Mouse (Mus musculus) CH12.LX (cell line): ENCODE data around the gene Slc22a15. TPM values are rescaled to one million over a fixed set of nuclear protein-coding genes. Genes with fewer than 3 reads are reported as not detected.
A peak's percentile ranks its signal among the peaks of the same experiment; 100 is the strongest.

Experiments
- DNase-seq: peaks from one replicate; pipeline ENCODE4 v3.0.0-alpha.2; 2013; ENCODE audit errors: extremely low read depth
- H3K27ac ChIP-seq: 2 replicates; pipeline ENCODE4 v1.5.1; 2012; ENCODE audit warnings: low read depth, mild to moderate bottlenecking, control low read depth, moderate library complexity; ENCODE audit not compliant: insufficient read depth
- H3K27me3 ChIP-seq: replicated peaks from 2 replicates; pipeline ENCODE3; 2012; ENCODE audit warnings: inconsistent platforms
- H3K36me3 ChIP-seq, 2 experiments: replicated peaks in 1 of 2; 2 replicates each; pipeline versions ENCODE3 to v1.6.1; 2012; ENCODE audit warnings: inconsistent platforms in 1 of 2, low read length in 1 of 2, mild to moderate bottlenecking in 1 of 2, mixed read lengths in 1 of 2, moderate library complexity in 1 of 2; ENCODE audit not compliant: control insufficient read depth in 1 of 2, insufficient read depth in 1 of 2
- H3K4me1 ChIP-seq, 2 experiments: 2 replicates each; pipeline ENCODE4 v1.6.1; 2012; ENCODE audit warnings: inconsistent platforms in 1 of 2, moderate library complexity in 1 of 2; ENCODE audit not compliant: insufficient read depth in 2 of 2, control insufficient read depth in 1 of 2
- H3K4me2 ChIP-seq: 2 replicates; pipeline ENCODE4 v1.6.1; 2012; ENCODE audit warnings: low read depth, mild to moderate bottlenecking, control low read depth; ENCODE audit not compliant: poor library complexity, insufficient read depth, severe bottlenecking
- H3K4me3 ChIP-seq, 3 experiments: fragments of 150-350 bp in 1 of 3; sonication (generic) in 1 of 3; replicated peaks in 1 of 3; 2 replicates each; pipeline versions ENCODE3 to v1.5.1; 2011 to 2012; ENCODE audit warnings: low read depth in 2 of 3, low read length in 2 of 3, mild to moderate bottlenecking in 2 of 3, moderate library complexity in 2 of 3, control low read depth in 1 of 3, improper control_type of control experiment in 1 of 3, inconsistent platforms in 1 of 3, mixed read lengths in 1 of 3; ENCODE audit not compliant: poor library complexity in 1 of 3
- H3K79me2 ChIP-seq: replicated peaks from 2 replicates; pipeline ENCODE4 v1.6.1; 2012; ENCODE audit warnings: mild to moderate bottlenecking, moderate library complexity; ENCODE audit not compliant: control insufficient read depth, poor library complexity, insufficient read depth, severe bottlenecking; ENCODE audit errors: extremely low read depth
- H3K9ac ChIP-seq: 2 replicates; pipeline ENCODE4 v1.6.1; 2012; ENCODE audit warnings: low read depth, mild to moderate bottlenecking, control low read depth, moderate library complexity; ENCODE audit not compliant: insufficient read depth
- H3K9me3 ChIP-seq: replicated peaks from 2 replicates; pipeline ENCODE3; 2012; ENCODE audit warnings: low read length, inconsistent platforms, mixed read lengths
- BHLHE40 ChIP-seq: IDR thresholded peaks from 2 replicates; pipeline ENCODE4 v1.6.1; 2011; ENCODE audit warnings: mild to moderate bottlenecking, low read depth, low read length, improper control_type of control experiment
- CHD1 ChIP-seq: IDR thresholded peaks from 2 replicates; pipeline ENCODE4 v1.6.1; 2012; ENCODE audit warnings: low read depth, low read length, improper control_type of control experiment, inconsistent platforms
- CTCF ChIP-seq, 2 experiments: IDR thresholded peaks in 1 of 2; conservative IDR thresholded peaks in 1 of 2; 2 replicates each; pipeline ENCODE4 v1.5.1; 2011 to 2012; ENCODE audit warnings: low read depth in 2 of 2, low read length in 2 of 2, improper control_type of control experiment in 1 of 2, inconsistent platforms in 1 of 2, mild to moderate bottlenecking in 1 of 2, moderate library complexity in 1 of 2
- E2F4 ChIP-seq: IDR thresholded peaks from 2 replicates; pipeline ENCODE4 v1.6.1; 2011; ENCODE audit warnings: low read depth, low read length, improper control_type of control experiment; ENCODE audit not compliant: insufficient replicate concordance
- ELF1 ChIP-seq: IDR thresholded peaks from 2 replicates; pipeline ENCODE4 v1.6.1; 2014; ENCODE audit warnings: low read depth, mild to moderate bottlenecking, inconsistent platforms, low read length, improper control_type of control experiment
- EP300 ChIP-seq: IDR thresholded peaks from 2 replicates; pipeline ENCODE4 v1.6.1; 2011; ENCODE audit warnings: low read length, improper control_type of control experiment
- ETS1 ChIP-seq: conservative IDR thresholded peaks from 2 replicates; pipeline ENCODE4 v1.6.1; 2012; ENCODE audit warnings: low read depth, mild to moderate bottlenecking, inconsistent platforms, low read length, improper control_type of control experiment, moderate library complexity
- GABPA ChIP-seq: IDR thresholded peaks from 2 replicates; pipeline ENCODE4 v1.6.1; 2012; ENCODE audit warnings: low read depth, low read length, improper control_type of control experiment, inconsistent platforms; ENCODE audit not compliant: insufficient replicate concordance
- IRF4 ChIP-seq: IDR thresholded peaks from 2 replicates; pipeline ENCODE4 v1.6.1; 2014; ENCODE audit warnings: low read depth, mild to moderate bottlenecking, inconsistent platforms, low read length, improper control_type of control experiment
- JUN ChIP-seq: IDR thresholded peaks from 2 replicates; pipeline ENCODE4 v1.6.1; 2011; ENCODE audit warnings: low read depth, mild to moderate bottlenecking, low read length, improper control_type of control experiment, moderate library complexity; ENCODE audit not compliant: insufficient read depth
- JUND ChIP-seq: conservative IDR thresholded peaks from 2 replicates; pipeline ENCODE4 v1.6.1; 2011; ENCODE audit warnings: low read depth, low read length, improper control_type of control experiment
- KAT2A ChIP-seq: IDR thresholded peaks from 2 replicates; pipeline ENCODE4 v1.6.1; 2012; ENCODE audit warnings: low read length, improper control_type of control experiment, inconsistent platforms; ENCODE audit not compliant: insufficient replicate concordance
- MAFK ChIP-seq: IDR thresholded peaks from 2 replicates; pipeline ENCODE4 v1.6.1; 2011; ENCODE audit warnings: low read length, improper control_type of control experiment; ENCODE audit not compliant: insufficient replicate concordance
- MAX ChIP-seq: IDR thresholded peaks from 2 replicates; pipeline ENCODE4 v1.6.1; 2011; ENCODE audit warnings: low read length, improper control_type of control experiment
- MEF2A ChIP-seq: IDR thresholded peaks from 2 replicates; pipeline ENCODE4 v1.6.1; 2014; ENCODE audit warnings: low read depth, mild to moderate bottlenecking, inconsistent platforms, low read length, improper control_type of control experiment, borderline replicate concordance
- MXI1 ChIP-seq: IDR thresholded peaks from 2 replicates; pipeline ENCODE4 v1.6.1; 2011; ENCODE audit warnings: mild to moderate bottlenecking, low read depth, low read length, improper control_type of control experiment
- MYC ChIP-seq: IDR thresholded peaks from 2 replicates; pipeline ENCODE4 v1.6.1; 2011; ENCODE audit warnings: low read depth, mild to moderate bottlenecking, improper control_type of control experiment, low read length
- NELFE ChIP-seq: IDR thresholded peaks from 2 replicates; pipeline ENCODE4 v1.6.1; 2011; ENCODE audit warnings: low read depth, low read length, improper control_type of control experiment
- POLR2A ChIP-seq: IDR thresholded peaks from 2 replicates; pipeline ENCODE4 v1.6.1; 2011; ENCODE audit warnings: low read depth, mild to moderate bottlenecking, improper control_type of control experiment, low read length
- POLR2AphosphoS2 ChIP-seq: IDR thresholded peaks from 2 replicates; pipeline ENCODE4 v1.6.1; 2011; ENCODE audit warnings: low read depth, low read length, improper control_type of control experiment
- RCOR1 ChIP-seq: conservative IDR thresholded peaks from 2 replicates; pipeline ENCODE4 v1.6.1; 2012; ENCODE audit warnings: low read depth, mild to moderate bottlenecking, inconsistent platforms, low read length, improper control_type of control experiment
- SIN3A ChIP-seq: IDR thresholded peaks from 2 replicates; pipeline ENCODE4 v1.6.1; 2012; ENCODE audit warnings: low read length, improper control_type of control experiment, inconsistent platforms
- SMC3 ChIP-seq: IDR thresholded peaks from 2 replicates; pipeline ENCODE4 v1.6.1; 2011; ENCODE audit warnings: low read depth, low read length, improper control_type of control experiment
- TBP ChIP-seq: conservative IDR thresholded peaks from 2 replicates; pipeline ENCODE4 v1.6.1; 2011; ENCODE audit warnings: low read depth, low read length, improper control_type of control experiment
- TCF12 ChIP-seq: IDR thresholded peaks from 2 replicates; pipeline ENCODE4 v1.6.1; 2014; ENCODE audit warnings: low read depth, mild to moderate bottlenecking, inconsistent platforms, low read length, improper control_type of control experiment
- UBTF ChIP-seq: IDR thresholded peaks from 2 replicates; pipeline ENCODE4 v1.6.1; 2012; ENCODE audit warnings: low read depth, mild to moderate bottlenecking, inconsistent platforms, low read length, improper control_type of control experiment, moderate library complexity
- USF1 ChIP-seq: IDR thresholded peaks from 2 replicates; pipeline ENCODE4 v1.6.1; 2014; ENCODE audit warnings: low read depth, mild to moderate bottlenecking, inconsistent platforms, low read length, improper control_type of control experiment
- USF2 ChIP-seq: conservative IDR thresholded peaks from 2 replicates; pipeline ENCODE4 v1.6.1; 2011; ENCODE audit warnings: low read depth, low read length, improper control_type of control experiment
- ZC3H11A ChIP-seq: IDR thresholded peaks from 2 replicates; pipeline ENCODE4 v1.6.1; 2012; ENCODE audit warnings: low read depth, mild to moderate bottlenecking, inconsistent platforms, low read length, improper control_type of control experiment
- ZKSCAN1 ChIP-seq: IDR thresholded peaks from 2 replicates; pipeline ENCODE4 v1.6.1; 2012; ENCODE audit warnings: low read depth, inconsistent platforms, low read length, improper control_type of control experiment, borderline replicate concordance
- ZMIZ1 ChIP-seq: IDR thresholded peaks from 2 replicates; pipeline ENCODE4 v1.6.1; 2012; ENCODE audit warnings: low read depth, mild to moderate bottlenecking, inconsistent platforms, low read length, improper control_type of control experiment
- ZNF384 ChIP-seq: IDR thresholded peaks from 2 replicates; pipeline ENCODE4 v1.6.1; 2012; ENCODE audit warnings: low read depth, low read length, improper control_type of control experiment, inconsistent platforms
- dilution Hi-C: fragments of 300-500 bp; cut with MboI; formaldehyde crosslinking; loops from 2 replicates; pipeline ENCODE4 v1.14.3; 2020; ENCODE audit warnings: low sequenced_read_pairs; ENCODE audit not compliant: extremely low pct_unique_long_range_greater_than_20kb, extremely low pct_ligation_motif_present
- in situ Hi-C: fragments of 300-500 bp; cut with MboI; formaldehyde crosslinking; loops from 3 replicates; pipeline ENCODE4 v1.14.3; 2019; ENCODE audit warnings: low sequenced_read_pairs, low pct_ligation_motif_present, low pct_unique_long_range_greater_than_20kb, mixed read lengths
- polyA plus RNA-seq: library from polyadenylated mRNA; unstranded; fragments of >175 nt; gene quantifications from 2 replicates; pipeline ENCODE4 v1.2.1, GENCODE M21; 2012; ENCODE audit warnings: low read depth; ENCODE audit not compliant: insufficient read length
- total RNA-seq, 2 experiments: library from RNA; depleted of rRNA; stranded (reverse); fragments of 300-350 nt in 1 of 2; fragments of >200 nt in 1 of 2; gene quantifications; 2 replicates each; pipeline ENCODE4 v1.2.3; 2012 to 2014

Slc22a15 gene
- total and polyA plus RNA-seq, 3 experiments, result 1.8 to 7.6 (median 4.5) TPM

- Histone ChIP-seq H3K36me3 (peaks cover 3 to 11% of the 10 kb centered on the region in 2 experiments), H3K27me3 (no peaks in the 10 kb centered on the region), H3K4me2 (no peak overlapping the region), H3K9me3 (peaks cover 3% of the 10 kb centered on the region), H3K9ac (no peak overlapping the region), H3K4me1 (peaks cover 4 to 22% of the 10 kb centered on the region in 2 experiments; a peak in 3 of 4 replicates), H3K27ac (no peak overlapping the region), H3K4me3 (no peak overlapping the region), H3K79me2 (no peaks in the 10 kb centered on the region)
- dilution Hi-C loops (no loop called here), in situ Hi-C loops (loop anchor here (25.0 kb wide), 1 partner anchor 165 kb away; no protein-coding TSS in a partner anchor)
- TF ChIP-seq ZNF384 (no peak), MXI1 (no peak), MAFK (no peak), KAT2A (no peak), CHD1 (no peak)
- no peak for DNase-seq
Observed at GRCm38 (mm10) chr3:101897377-101897974, 26.8 kb downstream of the Slc22a15 start.

GRCm38 (mm10) chr3:101896893-101897292 is 27.4 kb downstream of the Slc22a15 start:
- dilution Hi-C loops (no loop called here), in situ Hi-C loops (loop anchor here (25.0 kb wide), 1 partner anchor 165 kb away; no protein-coding TSS in a partner anchor)
- H3K4me1 ChIP-seq, result peaks cover 4 to 22% of the 10 kb centered on the region in 2 experiments; a peak in 3 of 4 replicates
- no peak overlapping the region for H3K4me3 ChIP-seq
- no peak overlapping the region for H3K27ac ChIP-seq
- peaks cover 3 to 11% of the 10 kb centered on the region in 2 experiments for H3K36me3 ChIP-seq
- no peak overlapping the region for H3K4me2 ChIP-seq
- no peaks in the 10 kb centered on the region for H3K27me3 ChIP-seq
- peaks cover 3% of the 10 kb centered on the region for H3K9me3 ChIP-seq
- peak; percentile 80 for DNase-seq
- no peaks in the 10 kb centered on the region for H3K79me2 ChIP-seq
- H3K9ac ChIP-seq, result no peak overlapping the region
- TF ChIP-seq IRF4 (0 out of 2 replicates have a peak, but pooled peaks have one; percentile 43), USF2 (no peak), ZC3H11A (peak; percentile 39; the same call in 1 of the 2 replicates), SMC3 (peak; percentile 85), KAT2A (no peak), JUN (no peak), POLR2AphosphoS2 (no peak), NELFE (0 out of 2 replicates have a peak, but pooled peaks have one; percentile 25), MAX (no peak), CTCF (conservative IDR thresholded peaks at IDR 0.05 in 1 of 2, IDR thresholded peaks at IDR 0.05 in 1 of 2; ENCODE audit: low read depth in 2 of 2, low read length in 2 of 2) (peak; percentile 89 to 95), ZNF384 (no peak), UBTF (no peak), TBP (no peak), ELF1 (no peak), MEF2A (no peak), MXI1 (no peak), USF1 (no peak), EP300 (no peak), JUND (no peak), TCF12 (no peak; the same call in 1 of the 2 replicates), SIN3A (no peak), GABPA (no peak), POLR2A (no peak), RCOR1 (no peak), ZMIZ1 (no peak), BHLHE40 (no peak), ZKSCAN1 (no peak), ETS1 (no peak), MYC (no peak), E2F4 (no peak)
